Mouse (Mus musculus): ENCODE measurements at regions not wholly inside any gene's neighbourhood (a gene's known extent, or its start where the extent isn't known, plus 50 kb on each side); places are given as distances from the start of the nearest gene placed in this dataset.

- TF ChIP-seq TCF3 (IDR thresholded peaks at IDR 0.05; ENCODE audit: insufficient read length, low read depth) (no peak), POLR2AphosphoS2 (IDR thresholded peaks at IDR 0.05; ENCODE audit: insufficient read length, low read depth) (no peak), POLR2A (IDR thresholded peaks at IDR 0.05; ENCODE audit: insufficient read length, low read depth) (no peak), E2F4 (IDR thresholded peaks at IDR 0.05; ENCODE audit: insufficient read depth) (no peak), MYOG (IDR thresholded peaks at IDR 0.05; ENCODE audit: control insufficient read depth in 1 of 3, insufficient read depth in 1 of 3, insufficient read length in 2 of 3, low read depth in 2 of 3) (no peak), TCF12 (IDR thresholded peaks at IDR 0.05; ENCODE audit: insufficient read depth, poor library complexity, severe bottlenecking) (no peak), USF1 (IDR thresholded peaks at IDR 0.05; ENCODE audit: low read depth) (no peak), CEBPB (IDR thresholded peaks at IDR 0.05; ENCODE audit: insufficient read depth, poor library complexity, severe bottlenecking) (no peak), MYOD1 (IDR thresholded peaks at IDR 0.05; ENCODE audit: control insufficient read depth in 1 of 3, insufficient read length in 2 of 3, low read depth in 2 of 3) (no peak), MAX (IDR thresholded peaks at IDR 0.05; ENCODE audit: low read depth) (no peak)
These were observed 406.0 kb upstream of the 1700003H04Rik start for GRCm38 (mm10) chr3:124986930-124987329.

Data from myocyte (in vitro differentiated cells).